Mouse (Mus musculus) lung, adult 2 months (tissue): ENCODE measurements around the gene Gadl1.
A peak's percentile ranks its signal among the peaks of the same experiment; 100 is the strongest.

Experiments used
- CTCF ChIP-seq: fragments of 200-500 bp; IDR thresholded peaks from 2 replicates; pipeline ENCODE4 v1.5.1; 2011; ENCODE audit warnings: mild to moderate bottlenecking, low read length, control low read depth; ENCODE audit not compliant: insufficient read depth
- POLR2A ChIP-seq: fragments of 200-500 bp; IDR thresholded peaks from 2 replicates; pipeline ENCODE4 v1.6.1; 2011; ENCODE audit warnings: low read depth, mild to moderate bottlenecking, control low read depth, low read length, borderline replicate concordance; ENCODE audit errors: extremely low read depth

DNA sequence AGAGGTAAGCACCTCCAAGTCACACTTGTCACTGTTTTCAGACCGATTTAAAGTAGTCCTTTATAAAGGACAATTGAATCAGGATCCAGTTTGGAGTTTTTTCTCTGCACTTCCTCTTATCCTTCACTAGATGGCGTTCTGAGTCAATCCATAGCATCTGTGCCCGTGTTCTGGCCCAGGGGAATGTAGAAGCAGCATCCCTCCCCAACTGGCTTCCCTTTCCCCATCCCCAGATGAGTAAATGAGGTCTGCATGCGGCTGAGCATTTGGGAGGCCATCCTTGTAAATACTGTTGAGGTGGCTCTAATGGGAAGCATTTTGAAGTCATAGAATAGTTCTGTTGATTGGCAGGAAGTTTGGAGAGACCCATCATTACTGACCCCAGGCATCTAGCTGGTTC lies 151.4 kb downstream of the Gadl1 start:
- no peak for TF ChIP-seq POLR2A
- TF ChIP-seq CTCF: peak; percentile 71
